Mouse (Mus musculus) liver, postnatal 0 days (tissue): ENCODE data around the gene Btbd19.

Experiments used
- CTCF ChIP-seq: sonication (generic); IDR thresholded peaks from 2 replicates; pipeline ENCODE4 v1.5.1; 2016; ENCODE audit warnings: antibody characterized with exemption, low read depth
- EP300 ChIP-seq: IDR thresholded peaks from 2 replicates; pipeline ENCODE4 v1.6.1; 2016; ENCODE audit warnings: antibody characterized with exemption, low read depth, mild to moderate bottlenecking

- no peak for TF ChIP-seq CTCF
- TF ChIP-seq EP300 = no peak
Observed at GRCm38 (mm10) chr4:117107813-117108523, 17.6 kb downstream of the Btbd19 start.
